Mouse (Mus musculus): ENCODE measurements at regions not wholly inside any gene's neighbourhood (a gene's known extent, or its start where the extent isn't known, plus 50 kb on each side); places are given as distances from the start of the nearest gene placed in this dataset.

DNA sequence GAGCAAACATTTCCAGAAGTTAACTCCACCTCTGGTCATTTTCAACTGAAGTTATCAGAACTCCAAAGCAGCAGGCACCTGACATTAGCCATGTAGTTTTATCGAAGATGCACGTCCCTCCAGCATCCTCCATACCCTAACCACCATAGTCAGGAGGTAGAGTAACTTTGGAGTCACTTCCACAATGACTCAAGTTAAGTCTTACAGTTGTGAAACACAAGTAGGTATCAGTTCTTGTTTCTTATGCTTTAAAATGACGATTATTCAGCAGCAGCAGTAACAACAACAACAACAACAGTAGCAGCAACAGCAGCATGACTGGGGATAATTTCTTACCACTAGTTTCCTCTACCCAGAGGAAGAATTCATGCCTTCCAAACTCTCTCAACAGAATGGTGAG, 51.3 kb upstream of the Tank start:
- 68% methylated on average over 3 of the region's 3 CpGs for WGBS (ENCODE audit: insufficient replicate concordance)
- Histone ChIP-seq H3K4me3 (no peak overlapping the region), H3K9ac (no peak overlapping the region), H3K36me3 (no peaks in the 10 kb centered on the region), H3K27ac (no peak overlapping the region), H3K9me3 (replicated peaks) (no peaks in the 10 kb centered on the region), H3K27me3 (replicated peaks) (no peaks in the 10 kb centered on the region), H3K4me2 (no peak overlapping the region), H3K4me1 (peaks cover 6% of the 10 kb centered on the region)
- no peak for ATAC-seq

DNA sequence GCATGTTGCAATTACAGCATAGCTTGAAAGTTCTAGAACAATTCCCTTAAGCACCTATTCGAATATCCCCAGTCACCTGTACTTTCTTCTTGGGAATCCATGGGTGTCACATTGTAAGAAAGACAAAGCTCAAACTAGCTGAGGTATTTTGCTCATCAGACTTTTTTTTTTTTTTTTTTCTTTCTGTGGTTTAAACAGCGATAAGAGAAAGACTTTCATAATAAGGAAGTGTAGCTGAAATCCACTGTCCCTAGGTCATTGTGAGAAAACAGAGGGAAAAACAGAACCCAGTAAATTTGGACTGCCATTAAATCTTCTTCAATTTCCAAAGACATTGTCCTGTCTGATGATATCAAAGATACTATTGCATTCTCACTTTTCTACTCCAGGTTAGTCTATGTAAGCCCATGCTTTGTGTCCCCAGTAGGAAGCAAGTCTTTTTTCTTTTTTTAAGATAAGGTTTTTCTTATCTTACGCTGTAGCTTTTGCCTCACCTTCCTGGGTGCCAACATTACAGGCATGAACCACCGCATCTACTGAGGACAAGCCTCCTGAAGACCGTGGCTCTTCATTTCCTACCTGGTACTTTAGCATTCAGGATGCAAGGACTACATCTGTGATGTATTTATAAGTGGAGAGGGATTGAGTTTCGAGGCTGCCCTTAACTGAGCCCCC, 54.2 kb upstream of the Tank start:
- Histone ChIP-seq H3K4me3 (no peak overlapping the region), H3K36me3 (no peaks in the 10 kb centered on the region), H3K9ac (no peak overlapping the region), H3K27me3 (replicated peaks) (no peaks in the 10 kb centered on the region), H3K9me3 (replicated peaks) (no peaks in the 10 kb centered on the region), H3K4me1 (peaks cover 6% of the 10 kb centered on the region), H3K27ac (no peak overlapping the region), H3K4me2 (no peak overlapping the region)
- 46% methylated on average over 6 of the region's 6 CpGs for WGBS (ENCODE audit: insufficient replicate concordance)
- ATAC-seq = no peak

DNA sequence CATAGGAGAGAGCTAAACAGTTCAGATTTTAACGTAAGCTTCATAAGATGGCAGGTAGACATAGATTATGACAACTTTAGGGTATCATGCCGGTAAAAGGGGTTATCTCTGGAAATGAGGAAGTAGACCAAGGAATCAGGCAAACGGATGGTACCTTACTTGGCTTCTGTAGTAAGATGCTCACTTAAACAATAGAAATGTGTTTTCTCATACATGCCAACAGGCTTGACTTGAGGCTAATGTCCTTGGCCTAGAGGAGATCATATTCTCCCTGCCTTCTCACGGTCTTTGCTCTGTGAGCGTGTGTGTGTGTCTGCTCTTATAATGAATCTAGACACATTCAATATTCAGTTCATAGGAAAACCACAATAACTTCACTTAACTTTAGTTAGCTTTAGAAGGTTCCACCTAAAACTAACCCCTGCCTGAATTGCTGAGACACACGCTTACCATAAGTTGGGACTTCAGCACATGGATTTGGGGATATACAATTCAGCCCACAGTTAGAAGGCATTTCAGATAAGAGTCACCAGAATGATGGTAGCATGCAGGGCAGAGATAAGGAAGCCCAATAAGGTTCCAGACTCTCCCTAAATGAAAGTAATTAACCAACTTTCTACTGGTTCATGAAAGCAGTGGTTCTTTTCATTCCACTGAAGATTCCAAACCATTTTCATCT, 63.8 kb upstream of the Tank start:
- H3K4me2 ChIP-seq = peak overlapping the region; percentile 60
- no peak overlapping the region for H3K9ac ChIP-seq
- no peaks in the 10 kb centered on the region for H3K9me3 ChIP-seq (replicated peaks)
- WGBS (ENCODE audit: insufficient replicate concordance) = 22% methylated on average over 6 of the region's 6 CpGs
- H3K27me3 ChIP-seq (replicated peaks) = no peaks in the 10 kb centered on the region
- H3K4me3 ChIP-seq = 0 out of 2 replicates have a peak overlapping the region, but pooled peaks have one; percentile 3
- H3K4me1 ChIP-seq = peaks cover 39% of the 10 kb centered on the region
- peak; percentile 91 for ATAC-seq
- peak overlapping the region; percentile 88 for H3K27ac ChIP-seq
- H3K36me3 ChIP-seq = no peaks in the 10 kb centered on the region

DNA sequence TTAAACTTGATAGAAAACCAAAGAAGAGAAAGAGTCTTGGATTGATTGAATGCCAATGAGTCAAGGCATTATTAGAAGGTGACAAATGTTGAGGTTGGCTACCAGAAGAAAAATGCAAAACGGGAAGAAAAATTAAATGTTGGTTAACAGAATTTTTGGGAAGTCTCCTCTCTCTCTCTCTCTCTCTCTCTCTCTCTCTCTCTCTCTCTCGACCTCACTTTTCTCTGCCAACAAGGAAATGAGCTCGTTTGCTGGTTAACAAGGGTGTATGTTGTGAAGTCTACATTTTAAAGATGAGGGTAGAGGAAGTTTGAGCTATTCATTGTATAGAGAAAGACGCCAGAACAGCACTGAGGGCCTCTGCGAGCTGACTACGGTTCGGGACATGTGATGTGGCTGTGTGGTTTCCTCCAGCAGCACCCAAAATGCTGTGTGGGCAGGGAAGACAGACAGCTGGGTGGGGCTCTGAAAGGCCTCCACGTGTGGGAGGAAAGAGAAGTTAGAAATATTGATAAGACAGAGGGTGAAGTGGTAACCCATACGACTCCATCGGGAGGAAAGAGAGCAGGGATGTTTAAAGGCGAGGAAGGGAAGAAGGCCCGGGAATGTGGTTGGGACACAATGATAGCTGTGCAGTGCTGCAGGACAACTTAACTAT, 64.5 kb upstream of the Tank start:
- H3K27ac ChIP-seq = peak overlapping the region; percentile 88
- H3K27me3 ChIP-seq (replicated peaks) = no peaks in the 10 kb centered on the region
- ATAC-seq = peak; percentile 91
- H3K36me3 ChIP-seq = no peaks in the 10 kb centered on the region
- peaks cover 39% of the 10 kb centered on the region for H3K4me1 ChIP-seq
- H3K9ac ChIP-seq = peak overlapping the region; percentile 34; the same call in 1 of the 2 replicates
- no peaks in the 10 kb centered on the region for H3K9me3 ChIP-seq (replicated peaks)
- WGBS (ENCODE audit: insufficient replicate concordance) = 20% methylated on average over 12 of the region's 12 CpGs
- H3K4me3 ChIP-seq = 0 out of 2 replicates have a peak overlapping the region, but pooled peaks have one; percentile 3
- H3K4me2 ChIP-seq = peak overlapping the region; percentile 60

DNA sequence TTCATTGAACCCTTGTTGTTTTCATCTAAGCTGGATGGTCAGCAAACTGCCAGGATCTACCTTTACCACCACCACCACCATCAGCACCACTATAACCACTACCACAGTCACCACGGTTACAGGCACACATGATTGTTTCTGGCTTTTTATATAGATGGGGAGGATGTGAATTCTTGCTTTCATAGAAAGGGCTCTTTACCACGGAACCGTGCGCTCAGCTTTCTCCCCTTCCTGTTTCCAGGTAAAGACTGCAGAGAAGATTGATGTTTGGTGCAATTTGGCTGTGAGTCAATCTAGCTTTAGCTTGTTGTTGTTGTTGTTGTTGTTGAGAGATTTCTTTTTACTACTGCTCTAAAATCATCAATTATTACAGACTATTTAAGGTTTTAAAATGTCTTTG, 74.8 kb upstream of the Tank start:
- H3K27ac ChIP-seq = no peak overlapping the region
- ATAC-seq = no peak
- H3K4me3 ChIP-seq = no peak overlapping the region
- no peaks in the 10 kb centered on the region for H3K36me3 ChIP-seq
- H3K27me3 ChIP-seq (replicated peaks) = no peaks in the 10 kb centered on the region
- H3K9ac ChIP-seq = no peak overlapping the region
- 73% methylated on average over 4 of the region's 4 CpGs for WGBS (ENCODE audit: insufficient replicate concordance)
- no peaks in the 10 kb centered on the region for H3K9me3 ChIP-seq (replicated peaks)
- no peak overlapping the region for H3K4me2 ChIP-seq
- 0 out of 2 replicates have a peak, but pooled peaks cover 3% of the 10 kb centered on the region for H3K4me1 ChIP-seq

DNA sequence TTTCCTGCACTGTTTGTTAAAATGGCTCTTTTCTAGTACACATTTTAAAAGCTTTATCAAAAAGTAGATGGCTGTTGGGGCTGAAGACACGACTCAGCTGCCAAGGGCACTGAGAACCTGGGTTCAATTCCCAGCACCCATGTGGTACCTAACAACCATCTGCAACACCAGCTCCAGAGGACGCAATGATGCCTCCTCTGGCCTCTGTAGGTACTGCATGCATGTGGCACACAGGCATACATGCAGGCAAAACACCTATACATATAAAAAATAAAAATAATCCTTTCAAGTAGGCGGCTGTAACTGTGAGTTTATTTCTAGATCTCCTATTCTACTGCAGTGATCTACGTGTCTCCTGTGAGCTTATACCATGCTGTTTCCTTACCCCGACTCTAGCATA, 76.5 kb upstream of the Tank start:
- 77% methylated on average over 5 of the region's 5 CpGs for WGBS (ENCODE audit: insufficient replicate concordance)
- no peak overlapping the region for H3K4me3 ChIP-seq
- no peak for ATAC-seq

DNA sequence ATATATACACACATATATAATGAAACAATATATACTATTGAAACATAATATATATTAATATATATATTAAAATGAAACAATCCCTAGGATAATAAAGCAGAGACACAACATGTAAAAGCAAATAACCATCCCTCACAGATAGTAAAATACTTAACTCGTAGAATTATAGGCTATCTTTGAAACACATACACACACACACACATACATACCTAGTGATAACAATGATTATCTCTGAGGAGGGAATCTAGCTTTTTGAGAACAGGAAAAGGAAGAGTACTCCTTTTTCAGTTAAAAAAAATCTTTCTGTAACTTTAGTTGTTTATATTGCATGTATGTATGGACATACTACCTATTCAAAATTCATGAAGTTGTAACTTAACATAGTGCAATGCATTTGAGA, 79.1 kb upstream of the Tank start:
- Histone ChIP-seq H3K27ac (no peak overlapping the region), H3K9me3 (replicated peaks) (no peaks in the 10 kb centered on the region), H3K4me3 (no peak overlapping the region), H3K27me3 (replicated peaks) (no peaks in the 10 kb centered on the region), H3K4me2 (no peak overlapping the region), H3K9ac (no peak overlapping the region), H3K4me1 (0 out of 2 replicates have a peak, but pooled peaks cover 3% of the 10 kb centered on the region), H3K36me3 (no peaks in the 10 kb centered on the region)
- peak; percentile 74; the same call in 1 of the 2 replicates for ATAC-seq
- 22% methylated on average over 1 of the region's 1 CpGs for WGBS (ENCODE audit: insufficient replicate concordance)

More for the DNA sequence above, 76.5 kb upstream of the Tank start:
- 0 out of 2 replicates have a peak, but pooled peaks cover 3% of the 10 kb centered on the region for H3K4me1 ChIP-seq
- no peak overlapping the region for H3K27ac ChIP-seq
- no peaks in the 10 kb centered on the region for H3K27me3 ChIP-seq (replicated peaks)
- H3K36me3 ChIP-seq = no peaks in the 10 kb centered on the region
- H3K4me2 ChIP-seq = no peak overlapping the region
- no peaks in the 10 kb centered on the region for H3K9me3 ChIP-seq (replicated peaks)
- H3K9ac ChIP-seq = no peak overlapping the region

DNA sequence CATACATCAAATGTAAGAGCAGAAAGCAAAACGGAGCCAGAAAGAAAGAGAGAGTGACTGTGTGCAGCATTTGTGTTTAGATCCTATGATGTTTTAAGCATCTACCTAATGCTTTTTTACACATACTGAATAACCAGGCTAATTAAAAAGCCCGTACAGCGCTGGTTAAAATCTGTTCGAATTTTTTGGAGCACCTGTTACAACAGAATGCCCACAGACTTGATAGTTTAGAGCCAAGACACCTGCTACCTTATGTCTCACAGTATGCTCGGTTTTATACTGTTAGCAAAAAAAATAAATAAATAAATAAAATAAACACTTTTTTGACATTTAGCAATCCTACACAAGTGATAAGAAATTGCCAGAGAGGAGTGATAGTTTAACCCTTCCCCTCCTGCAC, 80.5 kb upstream of the Tank start:
- WGBS (ENCODE audit: insufficient replicate concordance) = 60% methylated on average over 5 of the region's 5 CpGs
- no peaks in the 10 kb centered on the region for H3K27me3 ChIP-seq (replicated peaks)
- no peak for ATAC-seq
- 0 out of 2 replicates have a peak, but pooled peaks cover 6% of the 10 kb centered on the region for H3K4me1 ChIP-seq
- no peaks in the 10 kb centered on the region for H3K9me3 ChIP-seq (replicated peaks)
- no peak overlapping the region for H3K4me2 ChIP-seq
- no peak overlapping the region for H3K9ac ChIP-seq
- H3K4me3 ChIP-seq = no peak overlapping the region
- H3K27ac ChIP-seq = no peak overlapping the region
- H3K36me3 ChIP-seq = no peaks in the 10 kb centered on the region

DNA sequence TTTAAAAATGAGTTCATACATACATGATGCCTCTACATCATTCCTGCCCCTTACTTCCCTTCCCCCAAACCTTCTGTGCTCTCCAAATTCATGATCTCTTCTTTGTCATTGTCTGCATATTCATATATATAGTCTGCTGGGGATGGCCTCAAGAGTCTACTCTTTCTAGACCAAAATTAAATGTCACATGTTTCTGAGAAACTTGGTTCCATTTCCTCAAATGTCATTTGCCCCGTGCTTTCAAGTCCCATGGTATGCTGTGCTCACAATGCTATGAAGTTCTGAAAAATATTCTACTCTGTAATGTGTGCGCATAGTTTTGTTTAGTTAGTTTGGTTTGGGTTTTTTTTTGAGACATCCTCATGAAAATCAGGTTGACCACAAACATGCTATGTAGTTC, 81.4 kb upstream of the Tank start:
- Histone ChIP-seq H3K36me3 (no peaks in the 10 kb centered on the region), H3K27ac (no peak overlapping the region), H3K27me3 (replicated peaks) (no peaks in the 10 kb centered on the region), H3K9ac (no peak overlapping the region), H3K9me3 (replicated peaks) (no peaks in the 10 kb centered on the region), H3K4me2 (no peak overlapping the region), H3K4me3 (no peak overlapping the region), H3K4me1 (0 out of 2 replicates have a peak, but pooled peaks cover 6% of the 10 kb centered on the region)
- 78% methylated on average over 2 of the region's 2 CpGs for WGBS (ENCODE audit: insufficient replicate concordance)
- no peak for ATAC-seq

DNA sequence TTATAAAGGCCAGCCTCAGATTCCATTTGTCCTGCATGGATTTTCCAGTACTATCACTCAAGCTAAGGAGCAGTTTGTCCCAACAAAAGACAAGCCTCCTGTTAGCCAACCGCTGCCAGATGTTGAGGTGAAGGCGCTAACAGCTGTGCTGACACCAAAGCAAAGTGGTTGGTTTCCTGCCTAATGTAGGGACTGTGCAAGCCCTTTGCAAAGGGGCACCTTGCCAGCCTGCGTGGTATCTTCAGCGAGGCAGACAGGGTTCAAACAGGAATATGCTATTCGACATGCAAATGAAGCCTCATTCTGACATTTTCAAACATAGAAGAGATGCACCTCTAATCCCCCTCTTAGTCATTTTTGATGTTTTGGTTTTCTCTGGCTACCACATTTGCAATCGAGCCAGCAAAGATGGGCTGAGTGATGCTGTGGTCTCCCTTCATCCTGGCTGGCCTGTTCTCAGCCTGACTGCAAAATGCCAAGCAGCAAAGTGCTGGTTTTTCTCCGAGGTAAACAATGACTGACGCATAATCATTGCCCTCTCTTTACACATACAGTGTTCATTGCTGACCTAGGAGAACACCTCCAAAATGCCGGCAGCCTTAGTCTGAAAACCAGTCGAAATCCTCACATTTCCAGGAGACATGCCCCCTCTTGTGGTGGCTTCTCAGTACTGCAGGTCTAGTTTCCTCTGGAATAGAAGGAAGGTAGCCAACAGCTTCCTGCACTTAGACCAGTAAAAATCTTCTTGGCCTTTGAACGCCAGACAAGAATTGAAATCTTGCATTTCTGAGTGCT, 84.3 kb upstream of the Tank start:
- no peak overlapping the region for H3K9ac ChIP-seq
- H3K9me3 ChIP-seq (replicated peaks) = no peaks in the 10 kb centered on the region
- no peak overlapping the region for H3K27ac ChIP-seq
- no peaks in the 10 kb centered on the region for H3K36me3 ChIP-seq
- no peak for ATAC-seq
- H3K27me3 ChIP-seq (replicated peaks) = no peaks in the 10 kb centered on the region
- WGBS (ENCODE audit: insufficient replicate concordance) = 42% methylated on average over 11 of the region's 11 CpGs
- H3K4me2 ChIP-seq = peak overlapping the region; percentile 32; the same call in 1 of the 2 replicates
- H3K4me3 ChIP-seq = no peak overlapping the region
- H3K4me1 ChIP-seq = 0 out of 2 replicates have a peak, but pooled peaks cover 3% of the 10 kb centered on the region

DNA sequence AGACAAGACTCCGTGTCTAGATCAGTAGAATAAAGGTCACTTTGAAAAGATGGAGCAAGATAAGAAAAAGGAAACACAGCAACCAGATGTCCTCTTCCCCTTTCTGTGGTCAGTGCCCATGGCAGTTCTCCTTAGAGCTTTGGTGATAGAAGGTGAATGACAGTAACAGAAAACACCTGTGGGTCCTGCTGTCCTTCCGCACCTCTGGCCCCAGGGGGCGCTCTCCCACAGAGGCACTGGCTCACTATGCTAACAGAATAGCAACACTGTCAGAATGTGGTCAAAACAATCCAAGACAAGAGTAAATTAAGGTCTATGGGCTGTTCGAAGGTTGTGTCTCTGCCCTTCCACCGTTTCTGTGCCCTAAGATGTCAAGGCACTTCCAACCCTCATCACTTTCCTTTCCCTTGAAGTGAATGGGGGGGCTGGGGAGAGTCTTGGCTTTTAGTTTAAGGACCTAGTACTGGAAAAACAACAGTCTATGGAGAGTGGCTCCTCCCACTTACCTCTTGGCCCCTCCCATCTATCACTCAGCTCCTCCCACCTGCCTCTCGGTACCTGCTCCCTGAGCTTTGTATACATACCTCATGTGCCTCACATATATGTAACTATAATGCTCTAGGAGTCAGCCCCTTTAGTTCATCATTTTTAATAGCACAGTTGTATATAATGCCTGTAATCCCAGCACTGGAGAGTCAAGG, 86.2 kb upstream of the Tank start:
- no peaks in the 10 kb centered on the region for H3K9me3 ChIP-seq (replicated peaks)
- H3K4me3 ChIP-seq = no peak overlapping the region
- H3K27ac ChIP-seq = no peak overlapping the region
- ATAC-seq = peak; percentile 59
- 39% methylated on average over 6 of the region's 6 CpGs for WGBS (ENCODE audit: insufficient replicate concordance)
- H3K27me3 ChIP-seq (replicated peaks) = no peaks in the 10 kb centered on the region
- no peak overlapping the region for H3K4me2 ChIP-seq
- H3K9ac ChIP-seq = no peak overlapping the region
- H3K36me3 ChIP-seq = no peaks in the 10 kb centered on the region
- H3K4me1 ChIP-seq = 0 out of 2 replicates have a peak, but pooled peaks cover 3% of the 10 kb centered on the region

All from liver, embryonic 12.5 days (tissue).